Mouse (Mus musculus): Measurements from ENCODE around the gene Sh3glb2. TPM values are rescaled to one million over a fixed set of nuclear protein-coding genes. Genes with fewer than 3 reads are reported as not detected.

Sh3glb2 gene
- polyA plus RNA-seq, 1 experiment from 2014 or later: 20.9 TPM

- ATAC-seq (ENCODE audit: low read depth) (no peak), DNase-seq (no peak)
- H3K4me1 ChIP-seq (replicated peaks): no peaks in the 10 kb centered on the region
- H3K27me3 ChIP-seq: no peaks in the 10 kb centered on the region
- H3K4me3 ChIP-seq (replicated peaks): no peak overlapping the region
- H3K36me3 ChIP-seq: peaks cover 98% of the 10 kb centered on the region
- H3K4me2 ChIP-seq: no peak overlapping the region
- WGBS (ENCODE audit: insufficient replicate concordance): 82% methylated on average over 16 of the region's 16 CpGs
- H3K27ac ChIP-seq: no peak overlapping the region
- no peaks in the 10 kb centered on the region for H3K9me3 ChIP-seq (replicated peaks)
- H3K9ac ChIP-seq: no peak overlapping the region
These were observed 22.8 kb downstream of the Sh3glb2 start for GRCm38 (mm10) chr2:30336174-30336915.

- H3K27ac ChIP-seq: no peak overlapping the region
- H3K27me3 ChIP-seq: no peaks in the 10 kb centered on the region
- no peak overlapping the region for H3K4me2 ChIP-seq
- no peaks in the 10 kb centered on the region for H3K9me3 ChIP-seq (replicated peaks)
- ATAC-seq (ENCODE audit: low read depth) (no peak), DNase-seq (no peak)
- no peaks in the 10 kb centered on the region for H3K4me1 ChIP-seq (replicated peaks)
- peaks cover 98% of the 10 kb centered on the region for H3K36me3 ChIP-seq
- H3K4me3 ChIP-seq (replicated peaks): no peak overlapping the region
- WGBS (ENCODE audit: insufficient replicate concordance): 93% methylated on average over 2 of the region's 2 CpGs
- H3K9ac ChIP-seq: no peak overlapping the region
These were observed 23.8 kb downstream of the Sh3glb2 start for GRCm38 (mm10) chr2:30335324-30335723.

- no peak for ATAC-seq (ENCODE audit: low read depth)
- WGBS (ENCODE audit: insufficient replicate concordance): 90% methylated on average over 3 of the region's 3 CpGs
These were observed 30.3 kb downstream of the Sh3glb2 start for GRCm38 (mm10) chr2:30328791-30329190.

GRCm38 (mm10) chr2:30327276-30327675 lies 31.9 kb downstream of the Sh3glb2 start:
- H3K4me1 ChIP-seq (replicated peaks): no peaks in the 10 kb centered on the region
- ATAC-seq (ENCODE audit: low read depth): no peak
- no peaks in the 10 kb centered on the region for H3K27me3 ChIP-seq
- no peak overlapping the region for H3K4me3 ChIP-seq (replicated peaks)
- no peak overlapping the region for H3K27ac ChIP-seq
- no peaks in the 10 kb centered on the region for H3K9me3 ChIP-seq (replicated peaks)
- WGBS (ENCODE audit: insufficient replicate concordance): 84% methylated on average over 7 of the region's 7 CpGs
- DNase-seq: no peak
- peaks cover 98% of the 10 kb centered on the region for H3K36me3 ChIP-seq
- no peak overlapping the region for H3K9ac ChIP-seq
- H3K4me2 ChIP-seq: no peak overlapping the region

More at GRCm38 (mm10) chr2:30328791-30329190, 30.3 kb downstream of the Sh3glb2 start:
- H3K27ac ChIP-seq: no peak overlapping the region
- no peak overlapping the region for H3K4me3 ChIP-seq (replicated peaks)
- no peak overlapping the region for H3K9ac ChIP-seq
- no peaks in the 10 kb centered on the region for H3K27me3 ChIP-seq
- H3K4me2 ChIP-seq: no peak overlapping the region
- H3K9me3 ChIP-seq (replicated peaks): no peaks in the 10 kb centered on the region
- no peak for DNase-seq
- peaks cover 98% of the 10 kb centered on the region for H3K36me3 ChIP-seq
- H3K4me1 ChIP-seq (replicated peaks): no peaks in the 10 kb centered on the region

- no peak overlapping the region for H3K4me3 ChIP-seq (replicated peaks)
- no peaks in the 10 kb centered on the region for H3K9me3 ChIP-seq (replicated peaks)
- no peaks in the 10 kb centered on the region for H3K27me3 ChIP-seq
- H3K4me1 ChIP-seq (replicated peaks): no peaks in the 10 kb centered on the region
- no peak overlapping the region for H3K27ac ChIP-seq
- H3K4me2 ChIP-seq: no peak overlapping the region
- H3K9ac ChIP-seq: no peak overlapping the region
- WGBS (ENCODE audit: insufficient replicate concordance): 84% methylated on average over 5 of the region's 5 CpGs
- DNase-seq: no peak
- ATAC-seq (ENCODE audit: low read depth): no peak
- H3K36me3 ChIP-seq: peaks cover 96% of the 10 kb centered on the region
These were observed 33.8 kb downstream of the Sh3glb2 start for GRCm38 (mm10) chr2:30325296-30325695.

- Histone ChIP-seq H3K4me1 (replicated peaks) (no peaks in the 10 kb centered on the region), H3K27me3 (no peaks in the 10 kb centered on the region), H3K9ac (no peak overlapping the region), H3K27ac (no peak overlapping the region), H3K4me2 (no peak overlapping the region), H3K4me3 (replicated peaks) (no peak overlapping the region), H3K9me3 (replicated peaks) (no peaks in the 10 kb centered on the region), H3K36me3 (peaks cover 92% of the 10 kb centered on the region)
- 87% methylated on average over 7 of the region's 7 CpGs for WGBS (ENCODE audit: insufficient replicate concordance)
- DNase-seq (no peak), ATAC-seq (ENCODE audit: low read depth) (no peak)
These were observed 36.0 kb downstream of the Sh3glb2 start for GRCm38 (mm10) chr2:30323111-30323510.

GRCm38 (mm10) chr2:30319260-30319659 lies 39.9 kb downstream of the Sh3glb2 start:
- no peaks in the 10 kb centered on the region for H3K9me3 ChIP-seq (replicated peaks)
- no peak for DNase-seq
- H3K27me3 ChIP-seq: no peaks in the 10 kb centered on the region
- no peak overlapping the region for H3K9ac ChIP-seq
- 76% methylated on average over 4 of the region's 4 CpGs for WGBS (ENCODE audit: insufficient replicate concordance)
- peaks cover 91% of the 10 kb centered on the region for H3K36me3 ChIP-seq
- no peaks in the 10 kb centered on the region for H3K4me1 ChIP-seq (replicated peaks)
- no peak overlapping the region for H3K27ac ChIP-seq
- no peak overlapping the region for H3K4me3 ChIP-seq (replicated peaks)
- H3K4me2 ChIP-seq: no peak overlapping the region
- peak; percentile 62 for ATAC-seq (ENCODE audit: low read depth)

GRCm38 (mm10) chr2:30316955-30317354 lies 42.2 kb downstream of the Sh3glb2 start:
- Histone ChIP-seq H3K9ac (no peak overlapping the region), H3K9me3 (replicated peaks) (no peaks in the 10 kb centered on the region), H3K27me3 (no peaks in the 10 kb centered on the region), H3K4me2 (no peak overlapping the region), H3K27ac (no peak overlapping the region), H3K36me3 (peaks cover 90% of the 10 kb centered on the region), H3K4me1 (replicated peaks) (no peaks in the 10 kb centered on the region), H3K4me3 (replicated peaks) (no peak overlapping the region)
- ATAC-seq (ENCODE audit: low read depth): no peak
- DNase-seq: no peak
- WGBS (ENCODE audit: insufficient replicate concordance): 81% methylated on average over 5 of the region's 5 CpGs

GRCm38 (mm10) chr2:30316136-30316535 lies 43.0 kb downstream of the Sh3glb2 start:
- WGBS (ENCODE audit: insufficient replicate concordance): 80% methylated on average over 4 of the region's 4 CpGs
- no peaks in the 10 kb centered on the region for H3K4me1 ChIP-seq (replicated peaks)
- no peaks in the 10 kb centered on the region for H3K27me3 ChIP-seq
- H3K27ac ChIP-seq: no peak overlapping the region
- H3K4me2 ChIP-seq: no peak overlapping the region
- H3K4me3 ChIP-seq (replicated peaks): no peak overlapping the region
- H3K9me3 ChIP-seq (replicated peaks): no peaks in the 10 kb centered on the region
- peaks cover 89% of the 10 kb centered on the region for H3K36me3 ChIP-seq
- no peak for DNase-seq
- H3K9ac ChIP-seq: no peak overlapping the region
- no peak for ATAC-seq (ENCODE audit: low read depth)

- Histone ChIP-seq H3K27me3 (no peaks in the 10 kb centered on the region), H3K36me3 (peaks cover 95% of the 10 kb centered on the region), H3K4me1 (replicated peaks) (peaks cover 11% of the 10 kb centered on the region), H3K4me2 (no peak overlapping the region), H3K9me3 (replicated peaks) (no peaks in the 10 kb centered on the region), H3K9ac (no peak overlapping the region), H3K4me3 (replicated peaks) (no peak overlapping the region), H3K27ac (no peak overlapping the region)
- no peak for DNase-seq
- 80% methylated on average over 2 of the region's 2 CpGs for WGBS (ENCODE audit: insufficient replicate concordance)
- no peak for ATAC-seq (ENCODE audit: low read depth)
These were observed 47.7 kb downstream of the Sh3glb2 start for GRCm38 (mm10) chr2:30311481-30311880.

GRCm38 (mm10) chr2:30309351-30309750 lies 49.8 kb downstream of the Sh3glb2 start:
- peaks cover 96% of the 10 kb centered on the region for H3K36me3 ChIP-seq
- H3K9ac ChIP-seq: no peak overlapping the region
- no peak overlapping the region for H3K4me3 ChIP-seq (replicated peaks)
- no peaks in the 10 kb centered on the region for H3K9me3 ChIP-seq (replicated peaks)
- 46% methylated on average over 3 of the region's 3 CpGs for WGBS (ENCODE audit: insufficient replicate concordance)
- no peak overlapping the region for H3K4me2 ChIP-seq
- DNase-seq: no peak
- H3K27me3 ChIP-seq: no peaks in the 10 kb centered on the region
- peaks cover 11% of the 10 kb centered on the region for H3K4me1 ChIP-seq (replicated peaks)
- ATAC-seq (ENCODE audit: low read depth): peak; percentile 36
- H3K27ac ChIP-seq: 0 out of 2 replicates have a peak overlapping the region, but pooled peaks have one; percentile 16

- Histone ChIP-seq H3K36me3 (peaks cover 99% of the 10 kb centered on the region), H3K4me3 (replicated peaks) (no peak overlapping the region), H3K9me3 (replicated peaks) (no peaks in the 10 kb centered on the region), H3K4me2 (no peak overlapping the region), H3K27me3 (no peaks in the 10 kb centered on the region), H3K27ac (no peak overlapping the region), H3K9ac (no peak overlapping the region), H3K4me1 (replicated peaks) (peaks cover 11% of the 10 kb centered on the region)
- no peak for ATAC-seq (ENCODE audit: low read depth)
- 86% methylated on average over 7 of the region's 7 CpGs for WGBS (ENCODE audit: insufficient replicate concordance)
- DNase-seq: no peak
These were observed 53.0 kb downstream of the Sh3glb2 start for GRCm38 (mm10) chr2:30306087-30306486.

All from liver, embryonic 13.5 days (tissue).